Mouse (Mus musculus): ENCODE measurements around the gene Slc34a1. TPM values are rescaled to one million over a fixed set of nuclear protein-coding genes. Genes with fewer than 3 reads are reported as not detected.

Gene Slc34a1
- total and polyA plus RNA-seq, 3 experiments: 0.93 TPM; not detected in 2

- no peaks in the 10 kb centered on the region; the same call in 1 of the 2 replicates for H3K27me3 ChIP-seq (ENCODE audit: insufficient read depth, low read length)
- DNase-seq (ENCODE audit: low spot score): no peak
- no peak for TF ChIP-seq CTCF (IDR thresholded peaks at IDR 0.05; ENCODE audit: low read depth, low read length)
- no peak for TF ChIP-seq GATA1 (IDR thresholded peaks at IDR 0.05; ENCODE audit: borderline replicate concordance, low read length)
- no peak for TF ChIP-seq GATA2 (IDR thresholded peaks at IDR 0.05; ENCODE audit: borderline replicate concordance, low read depth, low read length)
- no peak for TF ChIP-seq TAL1 (conservative IDR thresholded peaks at IDR 0.05; ENCODE audit: low read depth, low read length)
- TF ChIP-seq POLR2AphosphoS5 (IDR thresholded peaks at IDR 0.05; ENCODE audit: insufficient replicate concordance, low read depth, low read length): no peak
- no peaks in the 10 kb centered on the region for H3K9me3 ChIP-seq (replicated peaks)
- peaks cover 69% of the 10 kb centered on the region for H3K36me3 ChIP-seq (replicated peaks)
- peaks cover 19% of the 10 kb centered on the region for H3K4me1 ChIP-seq (ENCODE audit: insufficient read depth, low read depth, low read length)
- ATAC-seq (ENCODE audit: extremely low read depth, insufficient number of reproducible peaks, low FRiP score, poor library complexity, severe bottlenecking): no peak
- no peak overlapping the region for H3K4me3 ChIP-seq (ENCODE audit: low read depth, low read length)
Observed at GRCm38 (mm10) chr13:55463399-55464026, 65.5 kb downstream of the Slc34a1 start.

- ATAC-seq (ENCODE audit: extremely low read depth, insufficient number of reproducible peaks, low FRiP score, poor library complexity, severe bottlenecking): no peak
- H3K27me3 ChIP-seq (ENCODE audit: insufficient read depth, low read length): peaks cover 1% of the 10 kb centered on the region; the same call in 1 of the 2 replicates
Observed at GRCm38 (mm10) chr13:55464027-55464884, 66.3 kb downstream of the Slc34a1 start, which contains the start of gene Prr7. Gene Prr7, plus strand, starts transcription at chr13:55464267.

GRCm38 (mm10) chr13:55465184-55465583 is 67.2 kb downstream of the Slc34a1 start:
- Histone ChIP-seq H3K4me3 (ENCODE audit: low read depth, low read length) (no peak overlapping the region), H3K4me1 (ENCODE audit: insufficient read depth, low read depth, low read length) (peaks cover 19% of the 10 kb centered on the region), H3K9me3 (replicated peaks) (no peaks in the 10 kb centered on the region), H3K36me3 (replicated peaks) (peaks cover 52% of the 10 kb centered on the region), H3K27me3 (ENCODE audit: insufficient read depth, low read length) (peaks cover 9% of the 10 kb centered on the region)
- TF ChIP-seq CTCF (IDR thresholded peaks at IDR 0.05; ENCODE audit: low read depth, low read length) (no peak), POLR2AphosphoS5 (IDR thresholded peaks at IDR 0.05; ENCODE audit: insufficient replicate concordance, low read depth, low read length) (no peak)
- no peak for DNase-seq (ENCODE audit: low spot score)
- ATAC-seq (ENCODE audit: extremely low read depth, insufficient number of reproducible peaks, low FRiP score, poor library complexity, severe bottlenecking): no peak

More at GRCm38 (mm10) chr13:55464027-55464884, 66.3 kb downstream of the Slc34a1 start, which contains the start of gene Prr7:
- peaks cover 19% of the 10 kb centered on the region for H3K4me1 ChIP-seq (ENCODE audit: insufficient read depth, low read depth, low read length)
- H3K4me3 ChIP-seq (ENCODE audit: low read depth, low read length): no peak within 1 kb of the TSS; the same call in 1 of the 2 replicates
- no peaks in the 10 kb centered on the region for H3K9me3 ChIP-seq (replicated peaks)
- H3K36me3 ChIP-seq (replicated peaks): peaks cover 61% of the 10 kb centered on the region
- DNase-seq (ENCODE audit: low spot score): no peak
- TF ChIP-seq CTCF (IDR thresholded peaks at IDR 0.05; ENCODE audit: low read depth, low read length) (no peak), GATA1 (IDR thresholded peaks at IDR 0.05; ENCODE audit: borderline replicate concordance, low read length) (no peak), GATA2 (IDR thresholded peaks at IDR 0.05; ENCODE audit: borderline replicate concordance, low read depth, low read length) (no peak), TAL1 (conservative IDR thresholded peaks at IDR 0.05; ENCODE audit: low read depth, low read length) (no peak), POLR2AphosphoS5 (IDR thresholded peaks at IDR 0.05; ENCODE audit: insufficient replicate concordance, low read depth, low read length) (no peak)

Other genes starting within 250 kb of the Slc34a1 start
- gene Fgfr4, start 245.5 kb upstream of the Slc34a1 start, total RNA-seq (2014; fragmentation: Nextera tagmentation): not detected in 2 replicates
- gene Fgfr4, start 245.5 kb upstream of the Slc34a1 start, total RNA-seq (2017): 0.05 TPM in 1 of 2 replicates, not detected in the other
- gene Fgfr4, start 245.5 kb upstream of the Slc34a1 start, polyA plus RNA-seq (2012): not detected in 2 replicates
- gene Nsd1, start 188.4 kb upstream of the Slc34a1 start, total RNA-seq (2014; fragmentation: Nextera tagmentation): 99.3 and 111 TPM in 2 replicates
- 52.9 and 64.1 TPM in 2 replicates for gene Nsd1, start 188.4 kb upstream of the Slc34a1 start, total RNA-seq (2017)
- 11.6 and 14.8 TPM in 2 replicates for gene Nsd1, start 188.4 kb upstream of the Slc34a1 start, polyA plus RNA-seq (2012)
- 826 and 898 TPM in 2 replicates for gene Prelid1, start 77.7 kb upstream of the Slc34a1 start, total RNA-seq (2014; fragmentation: Nextera tagmentation)
- gene Prelid1, start 77.7 kb upstream of the Slc34a1 start, total RNA-seq (2017): 325 and 333 TPM in 2 replicates
- gene Prelid1, start 77.7 kb upstream of the Slc34a1 start, polyA plus RNA-seq (2012): 395 and 733 TPM in 2 replicates
- 35.2 and 67.7 TPM in 2 replicates for gene Rab24, start 76.2 kb upstream of the Slc34a1 start, total RNA-seq (2014; fragmentation: Nextera tagmentation)
- 70.2 and 104 TPM in 2 replicates for gene Rab24, start 76.2 kb upstream of the Slc34a1 start, total RNA-seq (2017)
- 136 and 138 TPM in 2 replicates for gene Rab24, start 76.2 kb upstream of the Slc34a1 start, polyA plus RNA-seq (2012)
- 0.87 and 33.8 TPM in 2 replicates for gene Mxd3, start 68.4 kb upstream of the Slc34a1 start, total RNA-seq (2014; fragmentation: Nextera tagmentation)
- gene Mxd3, start 68.4 kb upstream of the Slc34a1 start, total RNA-seq (2017): 8.3 and 10.8 TPM in 2 replicates
- 3.8 and 4.7 TPM in 2 replicates for gene Mxd3, start 68.4 kb upstream of the Slc34a1 start, polyA plus RNA-seq (2012)
- 68.4 and 77.7 TPM in 2 replicates for gene Lman2, start 35.4 kb upstream of the Slc34a1 start, total RNA-seq (2014; fragmentation: Nextera tagmentation)
- 76.9 and 91.1 TPM in 2 replicates for gene Lman2, start 35.4 kb upstream of the Slc34a1 start, total RNA-seq (2017)
- 41.1 and 124 TPM in 2 replicates for gene Lman2, start 35.4 kb upstream of the Slc34a1 start, polyA plus RNA-seq (2012)
- 2.2 and 6.4 TPM in 2 replicates for gene Rgs14, start 28.5 kb upstream of the Slc34a1 start, total RNA-seq (2014; fragmentation: Nextera tagmentation)
- gene Rgs14, start 28.5 kb upstream of the Slc34a1 start, total RNA-seq (2017): 10.0 and 10.1 TPM in 2 replicates
- gene Rgs14, start 28.5 kb upstream of the Slc34a1 start, polyA plus RNA-seq (2012): 6.0 and 6.6 TPM in 2 replicates
- not detected in 2 replicates for gene Pfn3, start 17.0 kb downstream of the Slc34a1 start, total RNA-seq (2014; fragmentation: Nextera tagmentation)
- gene Pfn3, start 17.0 kb downstream of the Slc34a1 start, total RNA-seq (2017): not detected in 2 replicates
- not detected in 2 replicates for gene Pfn3, start 17.0 kb downstream of the Slc34a1 start, polyA plus RNA-seq (2012)
- gene F12, start 28.6 kb downstream of the Slc34a1 start, total RNA-seq (2014; fragmentation: Nextera tagmentation): not detected in 2 replicates
- gene F12, start 28.6 kb downstream of the Slc34a1 start, total RNA-seq (2017): 0.05 TPM in 1 of 2 replicates, not detected in the other
- gene F12, start 28.6 kb downstream of the Slc34a1 start, polyA plus RNA-seq (2012): not detected in 2 replicates
- gene Grk6, start 46.9 kb downstream of the Slc34a1 start, total RNA-seq (2014; fragmentation: Nextera tagmentation): 23.0 and 27.5 TPM in 2 replicates
- gene Grk6, start 46.9 kb downstream of the Slc34a1 start, total RNA-seq (2017): 48.9 and 53.9 TPM in 2 replicates
- 42.6 and 46.0 TPM in 2 replicates for gene Grk6, start 46.9 kb downstream of the Slc34a1 start, polyA plus RNA-seq (2012)
- 0.53 TPM in 1 of 2 replicates, not detected in the other for gene Prr7, start 66.1 kb downstream of the Slc34a1 start, total RNA-seq (2014; fragmentation: Nextera tagmentation)
- 0.44 and 1.6 TPM in 2 replicates for gene Prr7, start 66.1 kb downstream of the Slc34a1 start, total RNA-seq (2017)
- 1.6 and 2.7 TPM in 2 replicates for gene Prr7, start 66.1 kb downstream of the Slc34a1 start, polyA plus RNA-seq (2012)
- not detected in 2 replicates for gene Dbn1, start 89.9 kb downstream of the Slc34a1 start, total RNA-seq (2014; fragmentation: Nextera tagmentation)
- gene Dbn1, start 89.9 kb downstream of the Slc34a1 start, total RNA-seq (2017): 0.23 and 0.33 TPM in 2 replicates
- 0.25 and 0.30 TPM in 2 replicates for gene Dbn1, start 89.9 kb downstream of the Slc34a1 start, polyA plus RNA-seq (2012)
- gene Pdlim7, start 115.5 kb downstream of the Slc34a1 start, total RNA-seq (2014; fragmentation: Nextera tagmentation): 19.9 and 20.0 TPM in 2 replicates
- gene Pdlim7, start 115.5 kb downstream of the Slc34a1 start, total RNA-seq (2017): 8.5 and 13.5 TPM in 2 replicates
- 52.5 and 61.7 TPM in 2 replicates for gene Pdlim7, start 115.5 kb downstream of the Slc34a1 start, polyA plus RNA-seq (2012)
- gene Dok3, start 131.1 kb downstream of the Slc34a1 start, total RNA-seq (2014; fragmentation: Nextera tagmentation): 1.6 and 1.7 TPM in 2 replicates
- 8.4 and 8.8 TPM in 2 replicates for gene Dok3, start 131.1 kb downstream of the Slc34a1 start, total RNA-seq (2017)
- gene Dok3, start 131.1 kb downstream of the Slc34a1 start, polyA plus RNA-seq (2012): 11.6 and 14.4 TPM in 2 replicates
- 51.5 and 60.8 TPM in 2 replicates for gene Ddx41, start 138.5 kb downstream of the Slc34a1 start, total RNA-seq (2014; fragmentation: Nextera tagmentation)
- gene Ddx41, start 138.5 kb downstream of the Slc34a1 start, total RNA-seq (2017): 59.1 and 67.7 TPM in 2 replicates
- 101 and 104 TPM in 2 replicates for gene Ddx41, start 138.5 kb downstream of the Slc34a1 start, polyA plus RNA-seq (2012)
- 54.4 and 65.4 TPM in 2 replicates for gene Fam193b, start 172.9 kb downstream of the Slc34a1 start, total RNA-seq (2014; fragmentation: Nextera tagmentation)
- 23.3 and 25.8 TPM in 2 replicates for gene Fam193b, start 172.9 kb downstream of the Slc34a1 start, total RNA-seq (2017)
- gene Fam193b, start 172.9 kb downstream of the Slc34a1 start, polyA plus RNA-seq (2012): 57.3 and 68.0 TPM in 2 replicates
- 46.5 and 56.7 TPM in 2 replicates for gene Tmed9, start 175.5 kb downstream of the Slc34a1 start, total RNA-seq (2014; fragmentation: Nextera tagmentation)
- 100 and 102 TPM in 2 replicates for gene Tmed9, start 175.5 kb downstream of the Slc34a1 start, total RNA-seq (2017)
- 149 and 172 TPM in 2 replicates for gene Tmed9, start 175.5 kb downstream of the Slc34a1 start, polyA plus RNA-seq (2012)
- 7.4 and 10.6 TPM in 2 replicates for gene B4galt7, start 201.7 kb downstream of the Slc34a1 start, total RNA-seq (2014; fragmentation: Nextera tagmentation)
- gene B4galt7, start 201.7 kb downstream of the Slc34a1 start, total RNA-seq (2017): 16.7 and 17.6 TPM in 2 replicates
- gene B4galt7, start 201.7 kb downstream of the Slc34a1 start, polyA plus RNA-seq (2012): 15.2 and 15.4 TPM in 2 replicates
- gene Caml, start 224.8 kb downstream of the Slc34a1 start, total RNA-seq (2014; fragmentation: Nextera tagmentation): 27.2 and 27.4 TPM in 2 replicates
- 33.8 and 37.2 TPM in 2 replicates for gene Caml, start 224.8 kb downstream of the Slc34a1 start, total RNA-seq (2017)
- 24.5 and 25.2 TPM in 2 replicates for gene Caml, start 224.8 kb downstream of the Slc34a1 start, polyA plus RNA-seq (2012)
- gene Ddx46, start 236.8 kb downstream of the Slc34a1 start, total RNA-seq (2014; fragmentation: Nextera tagmentation): 86.6 and 93.9 TPM in 2 replicates
- 92.4 and 129 TPM in 2 replicates for gene Ddx46, start 236.8 kb downstream of the Slc34a1 start, total RNA-seq (2017)
- 29.9 and 38.6 TPM in 2 replicates for gene Ddx46, start 236.8 kb downstream of the Slc34a1 start, polyA plus RNA-seq (2012)